8 mouse cellular contexts compared by ENCODE assay signal in the genomic region with DNA sequence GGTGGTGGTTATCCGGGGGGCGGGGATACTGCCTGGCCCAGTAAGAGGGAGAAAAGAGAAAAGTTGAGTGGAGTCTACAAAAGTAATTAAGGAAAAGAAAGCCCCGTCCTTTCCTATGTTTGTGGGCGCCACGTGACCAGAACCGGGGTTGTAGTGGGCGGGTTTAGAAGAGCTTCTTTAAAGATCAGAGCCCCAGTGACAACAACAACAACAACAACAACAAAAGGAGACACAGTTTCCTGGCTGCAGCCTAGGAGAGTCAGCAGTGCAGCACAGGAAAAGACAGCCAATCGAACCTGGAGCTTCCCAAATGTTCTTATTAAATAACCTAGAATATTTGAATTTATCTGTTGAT. TPM values are rescaled to one million over a fixed set of nuclear protein-coding genes. Genes with fewer than 3 reads are reported as not detected.
DNase-seq lines count a peak whose midpoint lies in the region; ATAC-seq and TF ChIP-seq lines count a peak whose summit lies in the region.

No protein-coding gene starts in this region.

- no peak for TF ChIP-seq CTCF in intestine, postnatal 0 days (IDR thresholded peaks at IDR 0.05; ENCODE audit: low read depth)

- peak; percentile 29; the same call in 1 of the 2 replicates for ATAC-seq in neural tube, embryonic 11.5 days (ENCODE audit: insufficient read depth, low FRiP score, low TSS enrichment)
- no peak for ATAC-seq in embryonic facial prominence, embryonic 13.5 days (ENCODE audit: insufficient number of reproducible peaks, insufficient read depth, low FRiP score, low TSS enrichment, low read depth)
- no peak for ATAC-seq in intestine, postnatal 0 days
- peak; percentile 50; the same call in 1 of the 2 replicates for ATAC-seq in midbrain, embryonic 14.5 days (ENCODE audit: low FRiP score, low TSS enrichment)

- no peaks in the 10 kb centered on the region for H3K9me3 ChIP-seq in neural tube, embryonic 11.5 days (ENCODE audit: control insufficient read depth, low read length)
- no peaks in the 10 kb centered on the region for H3K9me3 ChIP-seq in embryonic facial prominence, embryonic 13.5 days
- H3K9me3 ChIP-seq in intestine, postnatal 0 days (ENCODE audit: control insufficient read depth) = no peaks in the 10 kb centered on the region
- no peaks in the 10 kb centered on the region for H3K9me3 ChIP-seq in midbrain, embryonic 14.5 days (ENCODE audit: control insufficient read depth, low read length)

- WGBS in neural tube, embryonic 11.5 days = 16% methylated on average over 8 of the region's 8 CpGs
- 16% methylated on average over 8 of the region's 8 CpGs for WGBS in embryonic facial prominence, embryonic 13.5 days
- 11% methylated on average over 8 of the region's 8 CpGs for WGBS in intestine, postnatal 0 days
- WGBS in midbrain, embryonic 14.5 days = 16% methylated on average over 8 of the region's 8 CpGs

- no peaks in the 10 kb centered on the region for H3K4me1 ChIP-seq in neural tube, embryonic 11.5 days (ENCODE audit: control insufficient read depth, insufficient read depth, low read length)
- 0 out of 2 replicates have a peak, but pooled peaks cover 4% of the 10 kb centered on the region for H3K4me1 ChIP-seq in embryonic facial prominence, embryonic 13.5 days
- no peaks in the 10 kb centered on the region for H3K4me1 ChIP-seq in intestine, postnatal 0 days (replicated peaks; ENCODE audit: control insufficient read depth, insufficient read depth, low read length)
- no peaks in the 10 kb centered on the region for H3K4me1 ChIP-seq in midbrain, embryonic 14.5 days (ENCODE audit: control insufficient read depth, insufficient read depth, low read length)

- H3K27ac ChIP-seq in neural tube, embryonic 11.5 days (ENCODE audit: low read depth, low read length) = no peak overlapping the region
- H3K27ac ChIP-seq in embryonic facial prominence, embryonic 13.5 days = peak overlapping the region; percentile 48; the same call in 1 of the 2 replicates
- no peak overlapping the region for H3K27ac ChIP-seq in intestine, postnatal 0 days (ENCODE audit: low read depth, low read length)
- H3K27ac ChIP-seq in midbrain, embryonic 14.5 days (replicated peaks; ENCODE audit: low read depth, low read length) = no peak overlapping the region

- intact Hi-C loops in left cerebral cortex, postnatal 14 days (cut with DNase I) = no loop called here

- H3K4me3 ChIP-seq in neural tube, embryonic 11.5 days (ENCODE audit: low read depth, low read length) = peak overlapping the region; percentile 37
- peak overlapping the region; percentile 57 for H3K4me3 ChIP-seq in embryonic facial prominence, embryonic 13.5 days
- peak overlapping the region; percentile 52 for H3K4me3 ChIP-seq in intestine, postnatal 0 days (ENCODE audit: low read depth, low read length)
- H3K4me3 ChIP-seq in midbrain, embryonic 14.5 days (replicated peaks; ENCODE audit: low read depth, low read length) = peak overlapping the region; percentile 48

- H3K4me2 ChIP-seq in neural tube, embryonic 11.5 days (ENCODE audit: low read depth) = peak overlapping the region; percentile 59
- peak overlapping the region; percentile 72 for H3K4me2 ChIP-seq in embryonic facial prominence, embryonic 13.5 days
- H3K4me2 ChIP-seq in intestine, postnatal 0 days (replicated peaks; ENCODE audit: low read depth) = peak overlapping the region; percentile 83
- H3K4me2 ChIP-seq in midbrain, embryonic 14.5 days (ENCODE audit: low read length) = peak overlapping the region; percentile 83

- H3K36me3 ChIP-seq in neural tube, embryonic 11.5 days (ENCODE audit: control insufficient read depth, insufficient read depth, low read length) = no peaks in the 10 kb centered on the region
- H3K36me3 ChIP-seq in embryonic facial prominence, embryonic 13.5 days = no peaks in the 10 kb centered on the region
- H3K36me3 ChIP-seq in intestine, postnatal 0 days (ENCODE audit: control insufficient read depth, insufficient read depth) = no peaks in the 10 kb centered on the region
- no peaks in the 10 kb centered on the region for H3K36me3 ChIP-seq in midbrain, embryonic 14.5 days (ENCODE audit: control insufficient read depth, insufficient read depth, low read length)

- H3K9ac ChIP-seq in neural tube, embryonic 11.5 days (ENCODE audit: low read length) = peak overlapping the region; percentile 27
- H3K9ac ChIP-seq in embryonic facial prominence, embryonic 13.5 days = peak overlapping the region; percentile 66
- peak overlapping the region; percentile 44 for H3K9ac ChIP-seq in intestine, postnatal 0 days (ENCODE audit: low read depth, low read length)
- H3K9ac ChIP-seq in midbrain, embryonic 14.5 days (replicated peaks; ENCODE audit: low read length) = peak overlapping the region; percentile 47

- DNase-seq in neural tube, embryonic 11.5 days (ENCODE audit: low spot score) = no peak
- DNase-seq in neural tube, embryonic 10.5 days (ENCODE audit: extremely low spot score, low spot score) = no peak
- peak; percentile 17 for DNase-seq in midbrain, embryonic 14.5 days
- no peak for DNase-seq in cerebellum, adult 8-10 months
- no peak for DNase-seq in thymus, postnatal 36 days
- no peak for DNase-seq in left cerebral cortex, postnatal 14 days (ENCODE audit: low spot score in 2 of 2)

- H3K27me3 ChIP-seq in neural tube, embryonic 11.5 days (ENCODE audit: control insufficient read depth, insufficient read depth, low read length) = no peaks in the 10 kb centered on the region
- no peaks in the 10 kb centered on the region for H3K27me3 ChIP-seq in embryonic facial prominence, embryonic 13.5 days
- no peaks in the 10 kb centered on the region for H3K27me3 ChIP-seq in intestine, postnatal 0 days (replicated peaks; ENCODE audit: control insufficient read depth, insufficient read depth, low read length)
- H3K27me3 ChIP-seq in midbrain, embryonic 14.5 days (ENCODE audit: control insufficient read depth, insufficient read depth, low read length) = no peaks in the 10 kb centered on the region

RNA-seq across cellular contexts. Expression of gene Zfp677, which starts 0.5 kb away (rescaled TPM):
- 3.8 TPM in 2 replicates for polyA plus RNA-seq in neural tube, embryonic 11.5 days (2014; fragmentation: Nextera tagmentation; extraction: Ambion mirVana)
- polyA plus RNA-seq in embryonic facial prominence, embryonic 13.5 days (2015; fragmentation: Nextera tagmentation; extraction: Ambion mirVana) = 3.8 and 5.0 TPM in 2 replicates
- 1.7 and 1.8 TPM in 2 replicates for polyA plus RNA-seq in intestine, postnatal 0 days (2015; fragmentation: Nextera tagmentation; extraction: Ambion mirVana)
- 5.2 and 7.2 TPM in 2 replicates for polyA plus RNA-seq in midbrain, embryonic 14.5 days (2014; fragmentation: Nextera tagmentation; extraction: Ambion mirVana)
- total RNA-seq in left cerebral cortex, postnatal 14 days (2021) = under 1 TPM; 0.91 to 0.92 TPM

RNA-seq across cellular contexts. Expression of gene Zfp54, which starts 39.0 kb away (rescaled TPM):
- polyA plus RNA-seq in neural tube, embryonic 11.5 days (2014; fragmentation: Nextera tagmentation; extraction: Ambion mirVana) = 4.2 and 4.4 TPM in 2 replicates
- polyA plus RNA-seq in embryonic facial prominence, embryonic 13.5 days (2015; fragmentation: Nextera tagmentation; extraction: Ambion mirVana) = 3.4 TPM in 2 replicates
- 4.6 and 4.9 TPM in 2 replicates for polyA plus RNA-seq in intestine, postnatal 0 days (2015; fragmentation: Nextera tagmentation; extraction: Ambion mirVana)
- 4.3 and 5.4 TPM in 2 replicates for polyA plus RNA-seq in midbrain, embryonic 14.5 days (2014; fragmentation: Nextera tagmentation; extraction: Ambion mirVana)
- under 1 TPM; 0.59 to 0.63 TPM for total RNA-seq in left cerebral cortex, postnatal 14 days (2021)

Comparison
In these comparisons a context has a peak if more than half of its experiments do, and no peak if none do; other contexts are left out.
1. ATAC-seq: peak in neural tube, embryonic 11.5 days (single experiment) and midbrain, embryonic 14.5 days (single experiment); none in embryonic facial prominence, embryonic 13.5 days (single experiment) and intestine, postnatal 0 days (single experiment).
2. Peak in every context shown above with its lines, with median percentiles within 50 percentile points of each other: H3K4me2 ChIP-seq, H3K4me3 ChIP-seq and H3K9ac ChIP-seq.